Mouse (Mus musculus) retina, adult 2 months (tissue): ENCODE data around the gene Rpl9.

Source experiments
- DNase-seq: peaks from one replicate; pipeline ENCODE4 v3.0.0-alpha.2; 2012; ENCODE audit warnings: low read depth, low spot score

Rpl9 gene

GRCm38 (mm10) chr5:65374746-65375145 is 16.5 kb downstream of the Rpl9 start:
- no peak for DNase-seq

DNA sequence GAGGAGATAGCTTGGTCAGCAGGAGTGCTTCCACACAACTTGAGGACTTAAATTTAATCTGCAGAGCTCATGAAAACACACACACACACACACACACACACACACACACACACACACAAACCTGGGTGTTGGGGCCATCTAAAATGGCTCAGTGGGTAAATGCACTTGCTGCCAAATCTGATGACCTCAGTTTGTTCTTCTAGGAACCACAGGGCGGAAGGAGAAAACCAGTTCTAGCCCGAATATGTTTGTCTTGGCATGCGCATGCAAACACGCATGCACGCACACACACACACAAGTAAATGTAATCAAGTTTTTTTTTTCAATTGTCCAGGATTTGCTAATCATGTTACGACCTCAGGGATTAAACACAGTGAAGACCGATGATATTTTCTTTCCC is 19.7 kb downstream of the Rpl9 start:
- no peak for DNase-seq

- no peak for DNase-seq
These were observed 23.4 kb downstream of the Rpl9 start for GRCm38 (mm10) chr5:65367837-65368236.

GRCm38 (mm10) chr5:65357771-65358170 is 33.5 kb downstream of the Rpl9 start:
- DNase-seq: no peak

- no peak for DNase-seq
These were observed 34.4 kb downstream of the Rpl9 start for GRCm38 (mm10) chr5:65356851-65357250.

DNA sequence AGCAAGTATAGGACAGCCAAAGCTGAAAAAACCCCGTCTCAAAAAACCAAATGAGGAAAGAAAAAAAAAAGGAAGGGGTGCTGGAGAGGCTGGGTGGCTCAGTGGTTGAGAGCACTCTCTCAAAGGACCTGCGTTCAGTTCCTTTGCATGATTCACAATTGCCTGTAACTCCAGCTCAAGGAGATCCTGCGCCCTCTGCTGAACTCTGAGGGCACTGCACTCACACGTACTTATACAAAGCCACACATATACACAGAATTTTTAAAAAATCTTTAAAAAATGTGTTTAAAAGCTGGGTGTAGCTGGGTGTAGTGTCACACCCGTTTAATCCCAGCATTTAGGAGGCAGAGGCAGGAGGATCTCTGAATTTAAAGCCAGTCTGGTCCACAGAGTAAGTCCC is 36.3 kb downstream of the Rpl9 start:
- no peak for DNase-seq

- no peak for DNase-seq
These were observed 37.1 kb downstream of the Rpl9 start for GRCm38 (mm10) chr5:65354097-65354496.

DNA sequence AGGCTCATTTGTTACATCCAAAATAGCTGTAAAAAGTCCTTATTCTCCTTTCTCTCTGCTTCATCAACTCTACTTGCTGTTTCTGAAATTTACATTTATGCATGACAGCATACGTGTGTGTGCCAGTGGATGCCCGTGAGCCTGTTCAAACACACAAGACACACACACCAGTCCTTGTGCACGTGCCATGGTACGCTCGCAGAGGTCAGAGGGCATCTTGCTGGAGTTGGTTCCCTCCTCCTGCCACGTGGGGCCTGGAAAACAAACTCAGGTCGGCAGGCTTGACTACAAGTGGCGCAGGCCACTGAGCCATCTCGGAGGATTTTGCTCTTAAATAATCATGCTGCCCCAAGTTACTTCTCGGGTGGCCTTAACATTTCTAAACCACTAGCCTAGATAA is 40.7 kb downstream of the Rpl9 start:
- DNase-seq: no peak

GRCm38 (mm10) chr5:65348168-65348567 is 43.1 kb downstream of the Rpl9 start, which contains the start of gene Klb:
Gene Klb, plus strand, starts transcription at chr5:65348314.
- no peak for DNase-seq

DNA sequence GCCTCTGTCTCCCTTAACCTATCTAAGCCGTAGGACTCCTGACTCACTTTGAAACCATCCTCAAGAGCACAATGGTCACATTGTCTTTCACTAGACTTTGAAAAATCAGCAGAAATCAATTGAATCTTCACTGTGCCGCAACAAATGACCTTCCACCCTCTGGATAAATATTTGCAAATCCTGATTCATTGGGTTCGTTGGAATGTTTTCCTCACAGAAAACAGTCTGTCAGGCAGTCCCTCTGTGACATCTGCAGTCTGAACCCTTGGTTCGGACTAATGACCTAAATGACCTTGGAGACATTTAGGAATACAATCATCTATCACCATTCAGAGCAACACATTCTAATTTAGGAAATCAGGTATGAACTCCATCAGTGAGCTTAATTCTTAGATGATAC is 51.1 kb downstream of the Rpl9 start:
- DNase-seq: no peak

- no peak for DNase-seq
These were observed 52.9 kb downstream of the Rpl9 start for GRCm38 (mm10) chr5:65338394-65338793.
